ENCODE assay signal across 15 mouse cellular contexts in the genomic region with DNA sequence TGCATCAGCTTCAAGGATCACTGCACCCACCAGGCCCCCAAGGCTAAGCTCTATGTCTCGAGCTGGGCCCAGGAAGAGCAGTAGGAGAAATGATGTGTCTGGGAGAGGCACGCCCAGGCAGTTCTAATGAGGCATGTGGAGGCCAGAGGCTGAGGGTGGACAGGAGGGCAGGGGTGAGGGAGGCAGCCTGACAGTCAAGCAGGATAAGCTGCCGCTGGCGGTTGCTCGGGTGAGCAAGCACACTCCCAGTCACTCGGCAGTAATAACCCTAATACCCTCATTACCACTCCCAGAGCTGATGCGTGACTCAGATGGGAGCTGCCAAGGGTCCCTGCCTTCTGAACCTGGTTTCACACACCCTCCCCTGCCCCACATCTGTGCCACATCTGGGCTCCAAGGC. TPM values are rescaled to one million over a fixed set of nuclear protein-coding genes. Genes with fewer than 3 reads are reported as not detected.
DNase-seq lines count a peak whose midpoint lies in the region; ATAC-seq and TF ChIP-seq lines count a peak whose summit lies in the region.
"Had no signal": no experiment of that assay in that cellular context is flagged by ENCODE, and none has a peak within 500 bp of the region (broad histone marks: within the 10 kb centered on the region; RNA-seq: fewer than 3 reads in every experiment).

No protein-coding gene starts in this region.

- no peaks in the 10 kb centered on the region for H3K36me3 ChIP-seq in hindbrain, embryonic 10.5 days
- H3K36me3 ChIP-seq in hindbrain, embryonic 12.5 days = no peaks in the 10 kb centered on the region
- no peaks in the 10 kb centered on the region for H3K36me3 ChIP-seq in midbrain, embryonic 12.5 days
- H3K36me3 ChIP-seq in midbrain, embryonic 15.5 days (replicated peaks) = no peaks in the 10 kb centered on the region
- H3K36me3 ChIP-seq in limb, embryonic 11.5 days (ENCODE audit: control insufficient read depth, insufficient read depth, low read length) = no peaks in the 10 kb centered on the region
- H3K36me3 ChIP-seq in stomach, postnatal 0 days (ENCODE audit: control insufficient read depth, insufficient read depth, low read length) = no peaks in the 10 kb centered on the region
- H3K36me3 ChIP-seq: limb, embryonic 15.5 days; lung, embryonic 15.5 days had no signal

- no peak overlapping the region for H3K4me3 ChIP-seq in hindbrain, embryonic 10.5 days
- H3K4me3 ChIP-seq in hindbrain, embryonic 12.5 days = no peak overlapping the region
- no peak overlapping the region for H3K4me3 ChIP-seq in midbrain, embryonic 12.5 days
- H3K4me3 ChIP-seq in midbrain, embryonic 15.5 days = no peak overlapping the region
- no peak overlapping the region for H3K4me3 ChIP-seq in limb, embryonic 11.5 days (ENCODE audit: low read depth, low read length)
- no peak overlapping the region for H3K4me3 ChIP-seq in stomach, postnatal 0 days (ENCODE audit: low read depth, low read length)
- H3K4me3 ChIP-seq: gastrocnemius, adult 2 months; limb, embryonic 15.5 days; lung, embryonic 15.5 days had no signal

- DNase-seq in hindbrain, embryonic 10.5 days (ENCODE audit: low spot score) = no peak
- DNase-seq in limb, embryonic 11.5 days (ENCODE audit: low spot score) = peak; percentile 38
- peak; percentile 37 for DNase-seq in stomach, postnatal 0 days (ENCODE audit: low spot score)
- DNase-seq in heart, adult 9 months (ENCODE audit: low spot score in 2 of 2) = no peak
- no peak for DNase-seq in frontal cortex, postnatal 14 days (ENCODE audit: low spot score in 2 of 2)
- DNase-seq: B cell, adult 2 months; cerebellum, postnatal 36 days; gastrocnemius, adult 2 months; thymus, postnatal 14 days had no signal

- H3K9ac ChIP-seq in hindbrain, embryonic 12.5 days = no peak overlapping the region
- H3K9ac ChIP-seq in midbrain, embryonic 12.5 days (replicated peaks) = no peak overlapping the region
- no peak overlapping the region for H3K9ac ChIP-seq in midbrain, embryonic 15.5 days
- no peak overlapping the region for H3K9ac ChIP-seq in limb, embryonic 11.5 days (ENCODE audit: low read length)
- H3K9ac ChIP-seq in stomach, postnatal 0 days (ENCODE audit: low read length) = no peak overlapping the region
- H3K9ac ChIP-seq: limb, embryonic 15.5 days; lung, embryonic 15.5 days had no signal

- H3K27me3 ChIP-seq in hindbrain, embryonic 10.5 days (ENCODE audit: insufficient read depth, poor library complexity, severe bottlenecking) = no peaks in the 10 kb centered on the region; the same call in 1 of the 2 replicates
- H3K27me3 ChIP-seq in hindbrain, embryonic 12.5 days = 0 out of 2 replicates have a peak, but pooled peaks cover 4% of the 10 kb centered on the region
- H3K27me3 ChIP-seq in midbrain, embryonic 12.5 days = no peaks in the 10 kb centered on the region; the same call in none of the 2 replicates
- H3K27me3 ChIP-seq in midbrain, embryonic 15.5 days (replicated peaks) = no peaks in the 10 kb centered on the region
- H3K27me3 ChIP-seq in limb, embryonic 11.5 days (ENCODE audit: control insufficient read depth, insufficient read depth, low read length) = no peaks in the 10 kb centered on the region
- no peaks in the 10 kb centered on the region for H3K27me3 ChIP-seq in stomach, postnatal 0 days (ENCODE audit: control insufficient read depth, insufficient read depth, low read length)
- H3K27me3 ChIP-seq: limb, embryonic 15.5 days; lung, embryonic 15.5 days had no signal

- no peaks in the 10 kb centered on the region for H3K9me3 ChIP-seq in hindbrain, embryonic 10.5 days
- H3K9me3 ChIP-seq in hindbrain, embryonic 12.5 days (replicated peaks) = no peaks in the 10 kb centered on the region
- H3K9me3 ChIP-seq in midbrain, embryonic 12.5 days = no peaks in the 10 kb centered on the region
- H3K9me3 ChIP-seq in midbrain, embryonic 15.5 days = no peaks in the 10 kb centered on the region
- H3K9me3 ChIP-seq in limb, embryonic 11.5 days (ENCODE audit: control insufficient read depth, low read length) = no peaks in the 10 kb centered on the region
- H3K9me3 ChIP-seq in stomach, postnatal 0 days (ENCODE audit: control insufficient read depth, low read length) = no peaks in the 10 kb centered on the region
- H3K9me3 ChIP-seq: limb, embryonic 15.5 days; lung, embryonic 15.5 days had no signal

- TF ChIP-seq CTCF in stomach, postnatal 0 days (IDR thresholded peaks at IDR 0.05; ENCODE audit: low read depth) = no peak

- TF ChIP-seq EP300 in stomach, postnatal 0 days (optimal IDR thresholded peaks at IDR 0.05) = no peak

- peaks cover 29% of the 10 kb centered on the region for H3K4me1 ChIP-seq in hindbrain, embryonic 10.5 days (replicated peaks)
- H3K4me1 ChIP-seq in hindbrain, embryonic 12.5 days = no peaks in the 10 kb centered on the region; the same call in 1 of the 2 replicates
- H3K4me1 ChIP-seq in midbrain, embryonic 12.5 days = peaks cover 3% of the 10 kb centered on the region; the same call in 1 of the 2 replicates
- H3K4me1 ChIP-seq in midbrain, embryonic 15.5 days = no peaks in the 10 kb centered on the region
- no peaks in the 10 kb centered on the region for H3K4me1 ChIP-seq in limb, embryonic 11.5 days (ENCODE audit: control insufficient read depth, insufficient read depth, low read length)
- H3K4me1 ChIP-seq in stomach, postnatal 0 days (replicated peaks; ENCODE audit: control insufficient read depth, insufficient read depth) = no peaks in the 10 kb centered on the region
- H3K4me1 ChIP-seq: limb, embryonic 15.5 days; lung, embryonic 15.5 days had no signal

- no peak for ATAC-seq in hindbrain, embryonic 12.5 days (ENCODE audit: low FRiP score)
- peak; percentile 62 for ATAC-seq in midbrain, embryonic 12.5 days (ENCODE audit: low FRiP score, low read depth)
- no peak for ATAC-seq in midbrain, embryonic 15.5 days (replicated peaks)
- ATAC-seq in limb, embryonic 11.5 days (ENCODE audit: insufficient number of reproducible peaks, low FRiP score, low TSS enrichment, low read depth) = no peak
- ATAC-seq in stomach, postnatal 0 days (ENCODE audit: low FRiP score, low TSS enrichment) = peak; percentile 50

- WGBS in hindbrain, embryonic 10.5 days = 39% methylated on average over 7 of the region's 7 CpGs
- WGBS in hindbrain, embryonic 12.5 days = 19% methylated on average over 7 of the region's 7 CpGs
- WGBS in midbrain, embryonic 12.5 days = 11% methylated on average over 7 of the region's 7 CpGs
- 10% methylated on average over 7 of the region's 7 CpGs for WGBS in midbrain, embryonic 15.5 days
- WGBS in limb, embryonic 11.5 days = 6% methylated on average over 7 of the region's 7 CpGs
- WGBS in stomach, postnatal 0 days = 28% methylated on average over 7 of the region's 7 CpGs

- peak overlapping the region; percentile 36 for H3K27ac ChIP-seq in hindbrain, embryonic 10.5 days
- H3K27ac ChIP-seq in hindbrain, embryonic 12.5 days = no peak overlapping the region
- H3K27ac ChIP-seq in midbrain, embryonic 12.5 days (replicated peaks) = no peak overlapping the region
- no peak overlapping the region for H3K27ac ChIP-seq in midbrain, embryonic 15.5 days
- no peak overlapping the region for H3K27ac ChIP-seq in limb, embryonic 11.5 days (replicated peaks; ENCODE audit: low read depth, low read length)
- no peak overlapping the region for H3K27ac ChIP-seq in stomach, postnatal 0 days (replicated peaks)
- H3K27ac ChIP-seq: gastrocnemius, adult 2 months; limb, embryonic 15.5 days; lung, embryonic 15.5 days had no signal

- H3K4me2 ChIP-seq in hindbrain, embryonic 12.5 days (replicated peaks) = no peak overlapping the region
- H3K4me2 ChIP-seq in midbrain, embryonic 12.5 days (replicated peaks) = no peak overlapping the region
- no peak overlapping the region for H3K4me2 ChIP-seq in midbrain, embryonic 15.5 days
- H3K4me2 ChIP-seq in limb, embryonic 11.5 days (ENCODE audit: low read depth, severe bottlenecking) = no peak overlapping the region
- no peak overlapping the region for H3K4me2 ChIP-seq in stomach, postnatal 0 days (replicated peaks; ENCODE audit: low read depth)
- H3K4me2 ChIP-seq: heart, embryonic 11.5 days; limb, embryonic 15.5 days; lung, embryonic 15.5 days had no signal

RNA-seq across cellular contexts. Expression of gene Syt7, which starts 25.0 kb away (rescaled TPM):
- polyA plus RNA-seq in hindbrain, embryonic 10.5 days (2016; fragmentation: Nextera tagmentation; extraction: Ambion mirVana) = 0.98 and 1.5 TPM in 2 replicates
- polyA plus RNA-seq in hindbrain, embryonic 12.5 days (2016; fragmentation: Nextera tagmentation; extraction: Ambion mirVana) = 6.2 and 7.6 TPM in 2 replicates
- polyA plus RNA-seq in midbrain, embryonic 12.5 days (2016; fragmentation: Nextera tagmentation; extraction: Ambion mirVana) = 3.9 and 4.4 TPM in 2 replicates
- polyA plus RNA-seq in midbrain, embryonic 15.5 days (2015; fragmentation: Nextera tagmentation; extraction: Ambion mirVana) = 19.6 and 21.0 TPM in 2 replicates
- polyA plus RNA-seq in limb, embryonic 11.5 days (2014; fragmentation: Nextera tagmentation; extraction: Ambion mirVana) = 0.45 and 0.55 TPM in 2 replicates
- 2.7 and 4.3 TPM in 2 replicates for polyA plus RNA-seq in stomach, postnatal 0 days (2015; fragmentation: Nextera tagmentation; extraction: Ambion mirVana)

RNA-seq across cellular contexts. Expression of gene Dagla, which starts 59.2 kb away (rescaled TPM):
- 2.1 and 3.4 TPM in 2 replicates for polyA plus RNA-seq in hindbrain, embryonic 10.5 days (2016; fragmentation: Nextera tagmentation; extraction: Ambion mirVana)
- polyA plus RNA-seq in hindbrain, embryonic 12.5 days (2016; fragmentation: Nextera tagmentation; extraction: Ambion mirVana) = 4.9 and 5.1 TPM in 2 replicates
- 4.2 and 4.4 TPM in 2 replicates for polyA plus RNA-seq in midbrain, embryonic 12.5 days (2016; fragmentation: Nextera tagmentation; extraction: Ambion mirVana)
- polyA plus RNA-seq in midbrain, embryonic 15.5 days (2015; fragmentation: Nextera tagmentation; extraction: Ambion mirVana) = 12.7 and 13.4 TPM in 2 replicates
- polyA plus RNA-seq in limb, embryonic 11.5 days (2014; fragmentation: Nextera tagmentation; extraction: Ambion mirVana) = 1.3 and 1.4 TPM in 2 replicates
- polyA plus RNA-seq in stomach, postnatal 0 days (2015; fragmentation: Nextera tagmentation; extraction: Ambion mirVana) = 1.3 and 1.7 TPM in 2 replicates

Comparison
In these comparisons a context has a peak if more than half of its experiments do, and no peak if none do; other contexts are left out.
1. ATAC-seq: peak in midbrain, embryonic 12.5 days (single experiment) and stomach, postnatal 0 days (single experiment); none in hindbrain, embryonic 12.5 days (single experiment), midbrain, embryonic 15.5 days (single experiment) and limb, embryonic 11.5 days (single experiment).
2. DNase-seq: peak in limb, embryonic 11.5 days (single experiment) and stomach, postnatal 0 days (single experiment); none in hindbrain, embryonic 10.5 days (single experiment), heart, adult 9 months (0 of 2) and frontal cortex, postnatal 14 days (0 of 2).